Mouse (Mus musculus) liver, embryonic 14.5 days (tissue): Measurements from ENCODE around the gene Wdr27. TPM values are rescaled to one million over a fixed set of nuclear protein-coding genes. Genes with fewer than 3 reads are reported as not detected.
"Not testable (repeated sequence)": the region's sequence is repeated elsewhere in the genome, so short reads cannot be mapped to it uniquely, and the experiment has no call there.

Experiments used
- ATAC-seq: fragments of 200-750 bp; cut with Nextera tagmentation; 2 replicates; pipeline ENCODE4 v1.8.0; 2017; ENCODE audit warnings: moderate number of reproducible peaks, mild to moderate bottlenecking, moderate library complexity; ENCODE audit not compliant: insufficient read depth
- DNase-seq, 3 experiments: peaks; one replicate each; pipeline ENCODE4 v3.0.0-alpha.2; 2012 to 2013; ENCODE audit warnings: low read depth in 3 of 3, low spot score in 3 of 3
- H3K27ac ChIP-seq: fragments of 300-500 bp; sonication (generic); 2 replicates; pipeline ENCODE4 v1.5.1; 2014; ENCODE audit warnings: moderate library complexity, mild to moderate bottlenecking, control low read depth, inconsistent platforms
- H3K27me3 ChIP-seq: fragments of 300-500 bp; sonication (generic); 2 replicates; pipeline ENCODE4 v1.6.1; 2014; ENCODE audit warnings: mild to moderate bottlenecking, low read length, moderate library complexity; ENCODE audit not compliant: control insufficient read depth, insufficient read depth
- H3K36me3 ChIP-seq: fragments of 300-500 bp; sonication (generic); replicated peaks from 2 replicates; pipeline ENCODE4 v1.6.1; 2014; ENCODE audit warnings: low read depth; ENCODE audit not compliant: control insufficient read depth, insufficient read depth
- H3K4me1 ChIP-seq, 2 experiments: fragments of 200-500 bp in 1 of 2; fragments of 300-500 bp in 1 of 2; sonication (generic) in 1 of 2; replicated peaks; 2 replicates each; pipeline ENCODE4 v1.6.1; 2012 to 2014; ENCODE audit warnings: antibody characterized with exemption in 1 of 2, inconsistent platforms in 1 of 2, low read length in 1 of 2; ENCODE audit not compliant: control insufficient read depth in 2 of 2, insufficient read depth in 2 of 2
- H3K4me2 ChIP-seq: fragments of 300-500 bp; sonication (generic); 2 replicates; pipeline ENCODE4 v1.6.1; 2014; ENCODE audit warnings: low read depth, mild to moderate bottlenecking, control low read depth, moderate library complexity
- H3K4me3 ChIP-seq, 2 experiments: fragments of 200-500 bp in 1 of 2; fragments of 300-500 bp in 1 of 2; sonication (generic) in 1 of 2; 2 replicates each; pipeline ENCODE4 v1.5.1; 2012 to 2014; ENCODE audit warnings: low read depth in 2 of 2, low read length in 2 of 2, mild to moderate bottlenecking in 2 of 2, control low read depth in 1 of 2, inconsistent platforms in 1 of 2, moderate library complexity in 1 of 2; ENCODE audit not compliant: insufficient read depth in 1 of 2
- H3K9ac ChIP-seq: fragments of 300-500 bp; sonication (generic); replicated peaks from 2 replicates; pipeline ENCODE4 v1.6.1; 2014; ENCODE audit warnings: mild to moderate bottlenecking, control low read depth, moderate library complexity
- H3K9me3 ChIP-seq: fragments of 300-500 bp; sonication (generic); 2 replicates; pipeline ENCODE4 v1.6.1; 2016; ENCODE audit warnings: low read length, mixed read lengths; ENCODE audit not compliant: control insufficient read depth
- CTCF ChIP-seq: IDR thresholded peaks from 2 replicates; pipeline ENCODE4 v1.5.1; 2016; ENCODE audit warnings: antibody characterized with exemption, low read depth, control low read depth
- EP300 ChIP-seq: IDR thresholded peaks from 2 replicates; pipeline ENCODE4 v1.6.1; 2016; ENCODE audit warnings: antibody characterized with exemption, low read depth
- WGBS: fragments of 180-500 bp; shearing (Covaris S2); extraction: QIAGEN DNeasy Blood & Tissue Kit; methylation state at CpG from one replicate; pipeline ENCODE4 v1.1.7; 2014; ENCODE audit not compliant: insufficient replicate concordance; 5-methylcytosine and 5-hydroxymethylcytosine counted together
- polyA plus RNA-seq, 2 experiments: library from polyadenylated mRNA; depleted of rRNA in 1 of 2; stranded (reverse) in 1 of 2; unstranded in 1 of 2; fragments of >200 nt; fragmentation: Nextera tagmentation in 1 of 2; extraction: Ambion mirVana in 1 of 2; gene quantifications; 2 replicates each; pipeline versions ENCODE4 v1.2.1 to v1.2.3; 2012 to 2014

The Wdr27 gene
- polyA plus RNA-seq, 2 experiments, result 0.51 to 0.79 TPM

- Histone ChIP-seq H3K4me1 (peaks cover 10 to 11% of the 10 kb centered on the region in 2 experiments), H3K36me3 (peaks cover 17% of the 10 kb centered on the region)
- not testable (repeated sequence) for H3K27ac ChIP-seq, H3K9ac ChIP-seq, DNase-seq, H3K9me3 ChIP-seq, H3K4me3 ChIP-seq, H3K27me3 ChIP-seq, H3K4me2 ChIP-seq
- no CpG with 5 or more reads among the region's 44 CpGs for WGBS
- ATAC-seq, result peak; percentile 64
These were observed 18.7 kb upstream of the Wdr27 start for GRCm38 (mm10) chr17:14961557-14962154.

- Histone ChIP-seq H3K27ac (peak within 1 kb of the TSS; percentile 73), H3K4me1 (peaks cover 10 to 11% of the 10 kb centered on the region in 2 experiments), H3K9ac (peak within 1 kb of the TSS; percentile 98), H3K4me2 (peak within 1 kb of the TSS; percentile 80), H3K36me3 (peaks cover 23% of the 10 kb centered on the region), H3K4me3 (peak within 1 kb of the TSS; percentile 71 to 80)
- not testable (repeated sequence) for H3K9me3 ChIP-seq, H3K27me3 ChIP-seq, DNase-seq
- peak; percentile 74 for ATAC-seq
- 0% methylated on average over 35 of the region's 100 CpGs for WGBS
These were observed 18.1 kb upstream of the Wdr27 start, which contains the start of gene Phf10 for GRCm38 (mm10) chr17:14960951-14961556. TSS of gene Phf10 (minus strand) at chr17:14961273.

GRCm38 (mm10) chr17:14960520-14960919 lies 17.6 kb upstream of the Wdr27 start:
- peak overlapping the region; percentile 71 for H3K27ac ChIP-seq

GRCm38 (mm10) chr17:14959979-14960378 lies 17.0 kb upstream of the Wdr27 start:
- Histone ChIP-seq H3K4me3 (peak overlapping the region; percentile 71 to 80), H3K27me3 (no peaks in the 10 kb centered on the region), H3K9me3 (no peaks in the 10 kb centered on the region), H3K36me3 (peaks cover 23% of the 10 kb centered on the region), H3K4me2 (peak overlapping the region; percentile 80), H3K4me1 (peaks cover 10 to 11% of the 10 kb centered on the region in 2 experiments), H3K9ac (peak overlapping the region; percentile 62), H3K27ac (no peak overlapping the region)
- DNase-seq (peak in 2 of 3 experiments; percentile 32 to 45), ATAC-seq (no peak)
- no peak for TF ChIP-seq EP300
- TF ChIP-seq CTCF, result no peak
- 26% methylated on average over 3 of the region's 3 CpGs for WGBS

More at GRCm38 (mm10) chr17:14960520-14960919, 17.6 kb upstream of the Wdr27 start:
- H3K4me2 ChIP-seq, result peak overlapping the region; percentile 80
- H3K9ac ChIP-seq, result peak overlapping the region; percentile 98
- no peak for DNase-seq
- peak overlapping the region; percentile 71 to 80 for H3K4me3 ChIP-seq
- peak; percentile 25 for ATAC-seq
- H3K4me1 ChIP-seq, result peaks cover 10 to 11% of the 10 kb centered on the region in 2 experiments
- no peak for TF ChIP-seq CTCF
- TF ChIP-seq EP300, result no peak
- 2% methylated on average over 17 of the region's 23 CpGs for WGBS
- peaks cover 23% of the 10 kb centered on the region for H3K36me3 ChIP-seq
- no peaks in the 10 kb centered on the region for H3K9me3 ChIP-seq
- H3K27me3 ChIP-seq, result no peaks in the 10 kb centered on the region

GRCm38 (mm10) chr17:14958686-14959327 lies 15.8 kb upstream of the Wdr27 start:
- H3K36me3 ChIP-seq, result peaks cover 33% of the 10 kb centered on the region
- no peak for DNase-seq
- WGBS, result 29% methylated on average over 5 of the region's 5 CpGs
- ATAC-seq, result no peak
- TF ChIP-seq EP300 (0 out of 2 replicates have a peak, but pooled peaks have one; percentile 13), CTCF (no peak)
- H3K27ac ChIP-seq, result no peak overlapping the region; the same call in 1 of the 2 replicates
- peaks cover 10 to 11% of the 10 kb centered on the region in 2 experiments for H3K4me1 ChIP-seq
- H3K4me2 ChIP-seq, result peak overlapping the region; percentile 80
- peak overlapping the region; percentile 53 for H3K9ac ChIP-seq
- peak overlapping the region in 1 of 2 experiments; percentile 20; a peak in 3 of 4 replicates for H3K4me3 ChIP-seq
- no peaks in the 10 kb centered on the region for H3K9me3 ChIP-seq
- H3K27me3 ChIP-seq, result no peaks in the 10 kb centered on the region
